Mouse (Mus musculus): ENCODE results near the gene Slc4a1.

Gene Slc4a1

DNA sequence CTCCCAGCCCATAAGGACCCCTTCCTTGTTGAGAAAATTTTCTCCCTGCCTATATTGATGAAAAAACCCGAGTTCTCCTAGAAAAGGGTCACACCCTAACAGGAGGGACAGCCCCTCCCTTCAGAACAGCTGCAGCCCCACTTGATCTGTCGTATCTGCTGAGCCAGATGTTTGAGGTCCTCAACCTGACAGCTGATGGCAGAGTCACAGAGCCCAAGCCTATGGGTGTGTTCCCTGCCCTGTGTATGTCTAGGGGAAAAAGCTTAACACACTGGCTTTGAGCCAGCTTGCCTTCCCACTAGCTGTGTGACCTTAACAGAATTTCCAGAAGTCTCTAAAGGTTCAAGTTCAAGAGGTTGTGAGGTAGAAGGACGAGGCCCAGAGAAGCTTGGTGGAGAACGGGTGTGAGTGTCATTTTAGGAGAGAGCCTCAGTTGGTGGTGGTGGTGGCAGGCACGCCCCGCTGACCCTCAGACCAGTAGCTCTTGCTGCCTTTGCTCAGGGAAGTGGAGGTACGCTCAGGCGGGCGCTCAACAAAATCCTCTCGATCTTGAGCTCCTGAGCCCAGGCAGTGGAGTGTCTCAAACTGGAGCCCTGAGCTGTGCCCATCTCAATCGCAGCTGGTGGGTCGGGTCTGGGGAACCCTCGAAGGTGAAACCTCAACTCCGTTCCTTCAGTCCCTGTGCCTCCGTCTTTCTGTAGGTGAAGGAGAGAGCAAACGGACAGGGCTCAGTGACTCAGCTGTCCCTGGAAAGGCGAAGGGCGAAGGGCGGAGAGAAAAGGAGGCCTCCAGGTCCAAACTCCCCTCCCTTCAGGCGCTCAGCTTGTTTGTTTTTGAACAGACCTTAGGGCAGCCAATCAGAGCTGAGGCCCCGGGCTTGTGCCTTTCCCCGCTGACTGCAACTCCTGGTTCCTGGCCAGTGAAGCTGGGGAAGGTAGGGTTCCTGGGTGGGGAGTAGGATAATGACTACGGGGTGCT lies 9.5 kb upstream of the Slc4a1 start:
- DNase-seq (ENCODE audit: low spot score in 2 of 2) = no peak

- no peak for DNase-seq (ENCODE audit: low spot score in 2 of 2)
Measured at GRCm38 (mm10) chr11:102374108-102374725, 8.2 kb upstream of the Slc4a1 start.

GRCm38 (mm10) chr11:102373646-102374045 lies 7.6 kb upstream of the Slc4a1 start:
- no peak for DNase-seq (ENCODE audit: low spot score in 2 of 2)

- no peak for DNase-seq (ENCODE audit: low spot score in 2 of 2)
Measured at GRCm38 (mm10) chr11:102372936-102373335, 6.9 kb upstream of the Slc4a1 start.

DNA sequence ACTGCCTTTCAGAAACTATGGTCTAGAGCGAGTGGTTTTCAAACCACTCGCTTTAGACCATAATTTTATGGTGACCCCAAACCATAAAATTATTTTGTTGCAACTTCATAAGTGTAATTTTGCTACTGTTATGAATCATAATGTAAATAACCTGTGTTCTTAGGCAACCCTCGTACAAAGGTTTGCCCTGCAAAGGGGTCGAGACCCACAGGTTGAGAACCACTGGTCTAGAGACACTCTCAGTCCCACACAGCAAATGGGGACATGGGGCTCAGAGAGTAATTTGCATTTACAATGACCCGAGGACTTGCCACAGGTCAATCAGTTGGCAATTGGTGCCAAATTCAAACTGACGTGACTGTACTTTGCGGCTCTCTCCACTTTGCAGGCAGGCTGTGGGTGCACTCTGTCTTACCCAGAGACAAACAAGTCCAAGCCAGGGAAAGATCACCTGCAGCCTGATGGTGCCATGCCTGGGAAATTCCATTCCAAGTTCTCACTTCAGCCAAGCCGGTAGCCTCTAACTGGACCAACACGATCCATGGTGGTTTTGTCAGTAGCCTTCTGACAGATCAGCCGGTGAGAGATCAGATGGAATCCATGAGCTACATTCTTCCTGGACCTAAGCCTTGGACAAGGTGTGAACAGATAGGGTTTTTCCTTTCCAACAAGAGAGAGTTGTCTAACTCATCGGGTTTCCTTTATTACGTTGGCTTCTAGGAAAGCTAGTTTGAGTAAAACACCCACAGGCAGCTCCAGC lies 6.1 kb upstream of the Slc4a1 start:
- DNase-seq (ENCODE audit: low spot score in 2 of 2) = no peak

GRCm38 (mm10) chr11:102370285-102370684 lies 4.3 kb upstream of the Slc4a1 start:
- DNase-seq (ENCODE audit: low spot score in 2 of 2) = no peak

DNA sequence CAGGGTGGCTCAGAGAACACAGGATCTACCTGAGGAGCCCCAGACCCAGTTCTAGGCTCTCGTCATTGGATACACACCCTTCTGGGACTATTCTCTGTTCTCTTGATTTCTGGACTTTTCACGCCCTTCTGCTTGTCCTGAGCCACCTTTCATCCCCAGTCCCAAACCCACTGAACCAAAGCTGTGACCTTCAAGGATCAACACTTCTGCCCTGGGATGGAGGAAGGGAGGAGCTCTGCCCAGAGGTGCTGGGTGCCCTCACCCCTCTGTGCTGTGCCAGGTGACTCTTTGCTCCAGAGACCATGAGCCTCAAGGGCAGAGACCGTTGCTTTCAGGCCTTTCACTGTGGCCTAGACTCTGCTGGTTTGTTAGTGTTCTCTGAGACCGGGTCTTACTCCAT lies 3.3 kb upstream of the Slc4a1 start:
- DNase-seq (ENCODE audit: low spot score in 2 of 2) = no peak

DNA sequence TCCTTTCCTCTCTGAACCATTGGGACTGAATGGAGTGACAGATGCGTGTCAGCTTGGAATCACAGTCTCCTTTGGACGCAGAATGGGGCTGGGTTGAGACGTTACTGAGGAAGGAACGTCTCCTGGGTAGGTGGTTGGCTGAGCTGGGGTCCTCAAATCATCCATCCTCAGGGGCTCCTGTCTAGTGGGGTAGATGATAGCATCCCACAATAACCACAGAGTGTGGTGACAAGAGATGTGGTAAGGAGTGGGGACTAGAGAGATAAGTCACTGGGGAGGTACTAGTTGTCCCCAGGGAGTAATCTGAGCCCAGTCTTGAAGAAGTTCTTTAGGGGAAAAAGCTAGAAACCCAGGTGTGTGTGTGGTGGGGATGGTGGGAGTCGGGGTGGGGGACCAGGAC lies 2.3 kb upstream of the Slc4a1 start:
- no peak for DNase-seq (ENCODE audit: low spot score in 2 of 2)

DNA sequence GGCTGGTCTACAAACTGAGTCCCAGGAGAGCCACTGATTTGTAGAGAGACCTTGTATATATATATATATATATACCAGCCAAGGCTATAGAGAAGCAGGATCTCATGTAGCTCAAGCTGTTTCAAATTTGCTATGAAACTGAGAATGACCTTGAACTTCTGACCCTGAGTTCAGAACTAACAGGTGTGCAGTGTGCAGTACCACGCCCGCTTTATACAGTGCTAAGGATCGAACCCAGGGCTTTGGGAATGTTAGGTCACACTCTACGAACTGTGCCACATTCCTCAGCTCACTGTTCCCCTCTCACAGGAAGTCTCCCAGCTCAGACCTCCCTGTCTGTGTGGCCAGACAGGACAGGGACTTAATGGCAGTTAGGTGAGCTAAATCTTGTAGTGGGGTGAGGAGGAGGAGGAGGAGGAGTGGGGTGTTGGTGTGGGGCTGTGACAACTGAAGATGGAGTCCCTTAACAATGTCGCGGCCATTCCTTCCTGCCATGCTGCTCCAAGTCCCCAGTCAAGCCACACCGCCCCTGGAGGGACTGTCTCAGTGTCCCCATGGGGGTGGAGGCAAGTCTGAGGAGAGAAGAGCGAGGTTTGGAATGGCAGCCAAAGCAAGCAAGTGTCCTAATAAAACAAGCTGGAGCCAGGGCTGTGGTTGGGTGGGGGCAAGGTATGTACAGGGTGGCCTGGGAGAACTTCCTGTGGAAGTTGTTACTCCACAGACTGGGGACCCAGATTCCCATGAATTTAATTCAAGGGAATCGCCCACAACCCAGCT lies 1.7 kb upstream of the Slc4a1 start:
- no peak for DNase-seq (ENCODE audit: low spot score in 2 of 2)

DNA sequence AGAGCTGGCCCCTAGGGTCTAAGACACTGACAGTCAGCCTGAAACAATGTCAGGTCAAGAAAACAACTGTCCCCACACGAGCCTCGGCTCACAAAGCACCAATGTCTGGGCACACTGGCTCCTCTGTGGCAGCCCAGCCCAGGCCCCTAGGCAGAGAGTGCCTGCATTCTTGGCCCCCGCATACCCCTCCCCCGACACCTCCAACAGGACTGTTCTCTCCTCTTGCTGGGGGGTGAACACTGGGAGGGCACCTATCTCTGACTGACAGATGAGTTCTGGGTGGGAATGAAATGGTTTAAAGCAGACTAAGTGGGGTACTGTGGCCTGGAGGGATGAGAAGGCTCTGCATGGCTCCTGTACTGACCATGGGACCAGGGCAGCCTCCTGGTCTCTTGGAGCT lies 304 bp downstream of the Slc4a1 start:
- DNase-seq (ENCODE audit: low spot score in 2 of 2) = no peak

GRCm38 (mm10) chr11:102364570-102365371 lies 1.2 kb downstream of the Slc4a1 start:
- DNase-seq (ENCODE audit: low spot score in 2 of 2) = no peak

- no peak for DNase-seq (ENCODE audit: low spot score in 2 of 2)
Measured at GRCm38 (mm10) chr11:102363623-102364022, 2.4 kb downstream of the Slc4a1 start.

DNA sequence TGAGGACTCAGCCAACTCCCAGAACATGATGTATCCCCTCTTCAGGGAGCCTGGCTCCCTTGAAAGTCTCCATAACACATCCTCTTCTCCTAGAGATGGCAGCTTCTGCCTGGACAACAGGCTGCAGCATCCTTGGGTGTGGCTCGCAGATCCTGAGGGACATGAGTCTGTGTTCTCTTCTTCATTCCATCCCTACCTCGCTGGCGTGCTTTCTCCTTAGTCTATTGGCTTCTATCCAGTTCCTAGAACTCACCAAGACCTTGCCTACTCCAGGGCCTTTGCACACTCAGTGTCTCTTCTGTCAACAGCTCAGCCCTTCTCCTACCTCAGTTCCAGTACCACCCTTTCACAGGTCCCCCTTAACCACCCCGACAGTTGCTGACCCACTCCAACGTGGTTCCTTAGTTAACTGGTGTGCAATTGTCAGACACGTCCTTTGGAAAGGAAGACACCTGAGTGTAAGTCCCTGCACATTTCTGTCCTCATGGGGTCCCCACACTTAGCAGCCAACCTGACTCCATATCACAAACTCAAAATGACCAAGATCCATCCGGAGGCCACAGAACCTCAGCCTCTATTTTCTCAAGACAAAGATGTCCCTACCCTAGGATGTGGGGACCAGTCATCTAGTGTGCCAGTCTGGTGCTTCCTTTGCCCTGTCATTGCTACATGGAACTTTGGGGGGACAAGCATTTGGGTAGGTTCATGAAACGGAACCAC lies 4.1 kb downstream of the Slc4a1 start:
- DNase-seq (ENCODE audit: low spot score in 2 of 2) = no peak

DNA sequence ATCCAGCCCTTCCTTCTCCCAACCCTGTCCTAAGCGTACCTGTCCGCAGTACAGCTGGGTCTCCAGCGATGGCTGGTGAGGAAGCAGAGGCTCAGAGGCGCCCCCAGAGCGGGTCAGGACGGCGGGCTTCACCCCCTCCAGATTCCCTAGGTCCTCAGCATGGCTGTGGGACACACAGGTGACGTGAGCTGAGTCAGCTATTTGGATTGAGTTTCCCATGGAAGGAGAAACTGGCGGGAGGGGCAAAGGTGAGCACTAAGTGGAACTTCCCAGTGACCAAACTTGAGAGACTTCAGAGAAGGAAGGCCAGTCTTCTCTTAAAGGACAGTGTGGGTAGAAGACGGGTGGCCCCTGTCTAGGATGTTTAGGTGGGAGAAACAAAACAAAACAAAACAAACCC lies 7.6 kb downstream of the Slc4a1 start:
- no peak for DNase-seq (ENCODE audit: low spot score in 2 of 2)

DNA sequence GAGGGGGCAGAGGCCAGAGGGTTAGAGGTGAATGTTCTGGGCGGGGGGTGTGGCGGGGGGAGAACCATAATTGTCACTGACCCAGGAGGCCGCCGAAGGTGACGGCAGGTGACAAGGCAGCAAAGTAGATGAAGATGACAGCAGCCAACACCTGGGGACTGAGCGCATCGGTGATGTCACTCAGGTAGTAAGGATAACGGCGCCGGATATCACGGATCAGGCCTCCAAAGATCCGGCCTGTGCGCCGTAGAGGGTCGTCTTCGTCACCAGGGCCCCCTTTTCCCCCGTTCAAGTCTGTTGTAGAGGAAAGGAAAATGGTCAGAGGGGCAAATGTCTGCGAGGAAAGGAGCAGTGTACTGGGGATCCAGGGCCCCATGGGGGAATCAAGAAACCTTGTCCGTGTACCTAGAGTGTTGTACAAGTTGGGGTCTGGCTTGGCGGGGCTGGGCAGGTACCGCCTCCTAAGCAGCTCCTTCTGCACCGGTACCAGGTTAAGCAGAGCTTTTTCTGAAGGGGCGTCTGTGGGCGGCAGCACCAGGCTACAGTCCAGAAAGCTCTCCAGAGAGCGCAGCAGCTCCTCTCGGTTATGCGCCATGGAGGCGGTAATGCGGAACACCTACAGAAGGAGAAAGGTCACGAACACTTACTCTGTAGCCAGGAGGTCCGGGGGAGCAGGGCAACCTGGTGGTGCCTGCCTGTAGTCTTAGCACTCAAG lies 9.2 kb downstream of the Slc4a1 start:
- peak in 1 of 2 experiments; percentile 21 for DNase-seq (ENCODE audit: low spot score in 2 of 2)

DNA sequence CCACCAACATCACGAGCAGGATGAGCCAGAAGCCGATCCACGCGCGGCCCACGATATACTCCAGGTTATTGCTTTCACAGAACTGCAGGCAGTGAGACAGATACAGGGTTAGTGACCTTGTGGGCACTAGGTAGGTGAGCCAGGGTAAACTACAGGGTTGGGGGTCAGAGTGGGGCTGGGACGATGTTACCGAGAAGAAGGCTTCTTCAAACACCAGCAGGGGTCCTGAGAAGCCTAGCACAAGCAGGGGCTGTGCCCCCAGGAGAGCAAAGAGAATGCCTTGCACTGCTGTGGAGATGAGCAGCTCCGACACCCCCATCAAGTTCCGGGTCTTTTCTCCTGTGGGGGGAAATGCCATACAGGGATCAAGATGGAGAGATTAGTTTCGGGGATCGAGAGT lies 9.8 kb downstream of the Slc4a1 start:
- DNase-seq (ENCODE audit: low spot score in 2 of 2) = no peak

- no peak for DNase-seq (ENCODE audit: low spot score in 2 of 2)
Measured at GRCm38 (mm10) chr11:102355501-102355900, 10.5 kb downstream of the Slc4a1 start.

- DNase-seq (ENCODE audit: low spot score in 2 of 2) = no peak
Measured at GRCm38 (mm10) chr11:102353021-102353431, 13.0 kb downstream of the Slc4a1 start.

DNA sequence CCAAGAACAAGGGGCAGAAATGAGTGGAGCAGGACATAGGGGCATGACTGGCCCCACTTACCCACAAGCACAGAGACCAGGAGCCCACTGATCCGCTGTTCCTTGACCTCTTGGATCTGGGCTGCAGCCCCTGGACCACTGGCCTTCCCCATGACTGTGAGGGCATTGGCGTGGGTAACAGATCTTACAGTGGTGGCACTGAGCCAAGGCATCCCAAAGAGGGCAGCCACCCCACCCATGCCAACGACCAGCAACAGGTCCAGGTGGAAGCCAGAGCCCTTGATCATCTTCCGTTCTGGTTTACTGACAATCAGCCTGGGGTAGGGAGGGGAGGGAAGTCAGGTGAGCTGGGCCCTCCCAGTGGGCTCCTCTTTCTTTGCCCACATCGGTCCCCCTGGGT lies 13.6 kb downstream of the Slc4a1 start:
- no peak for DNase-seq (ENCODE audit: low spot score in 2 of 2)
